Mouse (Mus musculus) MEL (cell line): ENCODE data around the gene Fbxw4.

ENCODE experiments used
- CTCF ChIP-seq, 3 experiments: IDR thresholded peaks in 2 of 3; conservative IDR thresholded peaks in 1 of 3; 2 replicates each; pipeline ENCODE4 v1.5.1; 2011 to 2012; ENCODE audit warnings: low read length in 3 of 3, low read depth in 2 of 3, mild to moderate bottlenecking in 2 of 3, improper control_type of control experiment in 1 of 3, inconsistent platforms in 1 of 3, mixed read lengths in 1 of 3, moderate library complexity in 1 of 3; ENCODE audit not compliant: control insufficient read depth in 1 of 3, insufficient read depth in 1 of 3, poor library complexity in 1 of 3, severe bottlenecking in 1 of 3
- JUND ChIP-seq: IDR thresholded peaks from 2 replicates; pipeline ENCODE4 v1.6.1; 2011; ENCODE audit warnings: low read depth, mild to moderate bottlenecking, improper control_type of control experiment, low read length
- MYC ChIP-seq: IDR thresholded peaks from 2 replicates; pipeline ENCODE4 v1.6.1; 2011; ENCODE audit warnings: low read depth, mild to moderate bottlenecking, low read length, improper control_type of control experiment, moderate library complexity
- NELFE ChIP-seq: IDR thresholded peaks from 2 replicates; pipeline ENCODE4 v1.6.1; 2011; ENCODE audit warnings: low read depth, low read length, improper control_type of control experiment
- POLR2A ChIP-seq, 2 experiments: IDR thresholded peaks; 2 replicates each; pipeline ENCODE4 v1.6.1; 2011 to 2012; ENCODE audit warnings: low read length in 2 of 2, mild to moderate bottlenecking in 2 of 2, control low read depth in 1 of 2, improper control_type of control experiment in 1 of 2, low read depth in 1 of 2, moderate library complexity in 1 of 2; ENCODE audit not compliant: control insufficient read depth in 1 of 2, insufficient read depth in 1 of 2, poor library complexity in 1 of 2
- USF2 ChIP-seq, 2 experiments: IDR thresholded peaks; 2 replicates each; pipeline ENCODE4 v1.6.1; 2011 to 2012; ENCODE audit warnings: improper control_type of control experiment in 2 of 2, low read length in 2 of 2, borderline replicate concordance in 1 of 2, inconsistent platforms in 1 of 2, low read depth in 1 of 2, mild to moderate bottlenecking in 1 of 2; ENCODE audit not compliant: insufficient read depth in 1 of 2

DNA sequence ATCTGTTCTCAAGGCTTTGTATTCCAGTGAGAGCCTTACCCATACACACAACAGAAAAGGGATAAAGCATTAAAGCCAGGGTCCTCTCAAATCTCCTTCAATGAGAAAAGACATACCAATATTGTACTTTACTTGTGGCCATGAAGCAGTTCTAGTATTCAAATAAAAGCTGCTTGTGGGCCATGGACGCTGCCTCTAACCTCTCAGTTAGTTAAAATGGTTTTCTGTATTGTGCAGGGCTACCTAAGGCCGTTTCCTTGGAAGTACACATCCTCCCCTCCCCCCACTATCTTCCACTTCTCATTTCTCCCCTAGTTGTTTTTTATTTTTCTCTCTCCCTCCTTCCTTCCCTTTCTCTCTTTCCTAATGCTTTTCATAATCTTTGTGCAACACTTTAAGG is 3.7 kb upstream of the Fbxw4 start:
- TF ChIP-seq POLR2A (IDR thresholded peaks at IDR 0.05; ENCODE audit: control insufficient read depth in 1 of 2, insufficient read depth in 1 of 2, low read depth in 1 of 2, low read length in 2 of 2, poor library complexity in 1 of 2) (no peak), JUND (no peak), CTCF (IDR thresholded peaks at IDR 0.05 in 2 of 3, conservative IDR thresholded peaks at IDR 0.05 in 1 of 3; ENCODE audit: control insufficient read depth in 1 of 3, insufficient read depth in 1 of 3, low read depth in 2 of 3, low read length in 3 of 3, poor library complexity in 1 of 3, severe bottlenecking in 1 of 3) (no peak), MYC (no peak), NELFE (no peak), USF2 (IDR thresholded peaks at IDR 0.05; ENCODE audit: borderline replicate concordance in 1 of 2, insufficient read depth in 1 of 2, low read depth in 1 of 2, low read length in 2 of 2) (no peak)
